Mouse (Mus musculus): ENCODE data around the gene Thrb. TPM values are rescaled to one million over a fixed set of nuclear protein-coding genes. Genes with fewer than 3 reads are reported as not detected.

Gene Thrb
- polyA plus RNA-seq, 1 experiment from 2014 or later: 0.12 TPM

DNA sequence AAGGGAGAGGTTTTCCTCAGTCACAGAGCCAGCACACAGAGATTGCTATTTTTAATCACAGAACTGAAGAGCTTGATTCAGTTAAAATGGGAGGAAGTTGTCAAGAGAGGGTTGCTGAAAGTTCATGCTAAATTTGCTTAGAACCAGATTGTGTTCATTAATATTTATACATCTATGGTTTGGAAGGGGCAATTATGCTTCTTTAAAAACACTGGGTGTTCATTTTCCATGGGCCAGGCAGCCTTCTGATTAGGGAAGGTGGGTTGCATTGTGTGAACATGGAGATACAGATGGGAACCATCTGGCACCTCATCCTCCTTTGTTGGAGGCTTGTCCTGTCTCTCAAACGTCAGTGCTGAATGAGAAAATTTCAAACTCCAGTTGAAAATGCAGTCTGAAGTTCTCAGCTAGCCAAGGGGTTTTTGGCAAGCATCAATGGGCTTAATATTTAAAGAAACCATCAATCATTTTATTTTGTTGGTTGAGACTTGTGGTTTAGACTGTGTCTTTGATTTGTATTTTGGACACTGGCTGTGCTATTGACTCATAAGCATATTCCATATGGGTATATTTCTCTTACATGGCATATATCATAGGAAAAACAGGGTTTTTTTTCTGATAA is 62.9 kb downstream of the Thrb start:
- DNase-seq (ENCODE audit: low spot score): no peak
- Histone ChIP-seq H3K27me3 (ENCODE audit: control insufficient read depth, insufficient read depth, low read length) (no peaks in the 10 kb centered on the region), H3K36me3 (ENCODE audit: control insufficient read depth, insufficient read depth, low read length) (no peaks in the 10 kb centered on the region), H3K4me3 (ENCODE audit: low read depth, low read length) (no peak overlapping the region), H3K9ac (ENCODE audit: low read length) (no peak overlapping the region), H3K9me3 (ENCODE audit: control insufficient read depth, low read length) (no peaks in the 10 kb centered on the region), H3K4me1 (ENCODE audit: control insufficient read depth, insufficient read depth, low read length) (no peaks in the 10 kb centered on the region), H3K27ac (replicated peaks; ENCODE audit: low read depth, low read length) (no peak overlapping the region), H3K4me2 (ENCODE audit: low read depth, severe bottlenecking) (no peak overlapping the region)
- ATAC-seq (ENCODE audit: insufficient number of reproducible peaks, low FRiP score, low TSS enrichment, low read depth): no peak
- WGBS: 39% methylated on average over 1 of the region's 1 CpGs

DNA sequence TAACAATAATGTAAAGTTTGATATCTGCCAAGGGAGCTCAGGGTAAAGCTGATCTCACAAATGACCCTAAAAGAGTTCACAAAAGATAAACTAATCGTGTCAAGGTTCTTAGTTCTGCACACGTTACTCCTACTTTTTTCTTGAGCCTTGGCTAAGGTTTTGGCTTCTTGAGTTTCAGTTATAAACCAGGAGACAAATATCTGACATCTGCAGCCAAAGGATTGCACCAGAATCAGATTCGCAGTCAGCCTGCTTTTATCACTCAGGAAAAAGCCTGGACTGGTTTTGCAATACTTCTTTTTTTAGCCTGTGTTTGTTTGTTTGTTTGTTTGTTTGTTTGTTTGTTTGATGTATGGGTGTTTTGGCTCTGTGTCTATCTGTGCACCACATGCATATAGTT is 64.5 kb downstream of the Thrb start:
- Histone ChIP-seq H3K4me3 (ENCODE audit: low read depth, low read length) (no peak overlapping the region), H3K9me3 (ENCODE audit: control insufficient read depth, low read length) (no peaks in the 10 kb centered on the region), H3K27me3 (ENCODE audit: control insufficient read depth, insufficient read depth, low read length) (no peaks in the 10 kb centered on the region), H3K4me2 (ENCODE audit: low read depth, severe bottlenecking) (no peak overlapping the region), H3K9ac (ENCODE audit: low read length) (no peak overlapping the region), H3K36me3 (ENCODE audit: control insufficient read depth, insufficient read depth, low read length) (no peaks in the 10 kb centered on the region), H3K4me1 (ENCODE audit: control insufficient read depth, insufficient read depth, low read length) (no peaks in the 10 kb centered on the region), H3K27ac (replicated peaks; ENCODE audit: low read depth, low read length) (no peak overlapping the region)
- DNase-seq (ENCODE audit: low spot score): no peak
- no peak for ATAC-seq (ENCODE audit: insufficient number of reproducible peaks, low FRiP score, low TSS enrichment, low read depth)
- 84% methylated on average over 3 of the region's 3 CpGs for WGBS

DNA sequence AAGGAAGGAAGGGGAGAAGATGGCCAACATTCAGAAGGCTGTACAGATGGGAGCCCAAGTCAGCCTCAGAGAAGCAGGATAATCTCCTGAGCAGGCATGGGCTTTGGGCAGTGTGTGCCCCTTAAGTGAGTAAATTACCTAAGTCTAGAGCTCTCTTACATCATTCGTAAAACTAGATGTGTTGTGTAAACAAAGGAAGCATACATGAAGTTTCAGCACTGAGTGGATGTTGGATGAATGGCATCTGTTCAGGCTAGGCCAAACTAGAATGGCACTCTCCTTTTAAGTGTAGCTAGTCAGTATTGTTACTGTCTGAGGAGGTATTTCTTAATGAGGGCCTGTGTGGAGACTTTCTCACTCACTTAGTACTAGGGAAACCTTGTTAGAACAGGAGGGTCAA is 66.8 kb downstream of the Thrb start:
- WGBS: 79% methylated on average over 1 of the region's 1 CpGs
- H3K4me3 ChIP-seq (ENCODE audit: low read depth, low read length): no peak overlapping the region
- DNase-seq (ENCODE audit: low spot score) (no peak), ATAC-seq (ENCODE audit: insufficient number of reproducible peaks, low FRiP score, low TSS enrichment, low read depth) (no peak)
- no peaks in the 10 kb centered on the region for H3K27me3 ChIP-seq (ENCODE audit: control insufficient read depth, insufficient read depth, low read length)
- no peak overlapping the region for H3K9ac ChIP-seq (ENCODE audit: low read length)
- H3K9me3 ChIP-seq (ENCODE audit: control insufficient read depth, low read length): no peaks in the 10 kb centered on the region
- H3K36me3 ChIP-seq (ENCODE audit: control insufficient read depth, insufficient read depth, low read length): no peaks in the 10 kb centered on the region
- no peaks in the 10 kb centered on the region for H3K4me1 ChIP-seq (ENCODE audit: control insufficient read depth, insufficient read depth, low read length)
- H3K27ac ChIP-seq (replicated peaks; ENCODE audit: low read depth, low read length): no peak overlapping the region
- no peak overlapping the region for H3K4me2 ChIP-seq (ENCODE audit: low read depth, severe bottlenecking)

DNA sequence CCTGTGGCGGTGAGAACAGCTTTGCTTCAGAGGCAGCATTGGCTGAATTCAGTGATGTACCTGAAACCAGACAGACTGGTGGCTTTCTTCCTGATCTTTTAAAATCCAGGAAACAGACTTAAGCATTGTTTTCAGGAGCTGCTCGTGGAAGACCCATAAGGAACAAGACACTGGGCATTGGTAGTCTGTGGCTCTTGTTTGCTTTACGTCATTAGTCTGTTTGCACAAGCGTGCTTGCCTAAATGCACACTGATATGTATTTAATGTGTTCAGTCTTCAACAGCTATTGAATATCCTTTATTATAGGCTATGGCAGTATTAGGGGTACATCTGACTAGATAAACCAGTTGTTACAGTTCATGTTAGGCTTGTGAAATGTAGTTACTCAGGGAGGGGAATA is 67.8 kb downstream of the Thrb start:
- no peak overlapping the region for H3K4me2 ChIP-seq (ENCODE audit: low read depth, severe bottlenecking)
- 87% methylated on average over 4 of the region's 4 CpGs for WGBS
- H3K4me1 ChIP-seq (ENCODE audit: control insufficient read depth, insufficient read depth, low read length): no peaks in the 10 kb centered on the region
- no peaks in the 10 kb centered on the region for H3K9me3 ChIP-seq (ENCODE audit: control insufficient read depth, low read length)
- no peak for ATAC-seq (ENCODE audit: insufficient number of reproducible peaks, low FRiP score, low TSS enrichment, low read depth)
- H3K36me3 ChIP-seq (ENCODE audit: control insufficient read depth, insufficient read depth, low read length): no peaks in the 10 kb centered on the region
- DNase-seq (ENCODE audit: low spot score): no peak
- H3K9ac ChIP-seq (ENCODE audit: low read length): no peak overlapping the region
- H3K27me3 ChIP-seq (ENCODE audit: control insufficient read depth, insufficient read depth, low read length): no peaks in the 10 kb centered on the region
- no peak overlapping the region for H3K27ac ChIP-seq (replicated peaks; ENCODE audit: low read depth, low read length)
- no peak overlapping the region for H3K4me3 ChIP-seq (ENCODE audit: low read depth, low read length)

DNA sequence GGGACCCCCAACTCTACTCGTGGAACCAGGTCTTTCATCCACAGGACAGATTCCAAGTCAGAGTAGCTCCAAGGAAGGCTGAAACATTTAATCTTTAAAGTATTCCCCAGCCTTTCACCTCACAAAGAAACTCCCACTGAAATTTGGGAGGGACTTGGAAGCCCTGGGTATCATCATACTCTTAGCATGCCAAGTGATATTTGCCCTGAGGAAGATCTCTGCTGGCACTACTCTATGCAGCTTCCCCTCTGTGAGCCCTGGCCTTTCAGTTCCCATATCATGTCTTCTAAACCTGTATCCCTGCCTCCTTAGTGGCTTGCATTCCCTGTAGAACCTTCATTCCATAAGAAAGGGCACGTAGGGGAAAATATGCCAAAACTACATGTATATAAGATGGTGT is 68.8 kb downstream of the Thrb start:
- WGBS: 91% methylated on average over 2 of the region's 2 CpGs
- ATAC-seq (ENCODE audit: insufficient number of reproducible peaks, low FRiP score, low TSS enrichment, low read depth): no peak
- no peaks in the 10 kb centered on the region for H3K36me3 ChIP-seq (ENCODE audit: control insufficient read depth, insufficient read depth, low read length)
- no peak overlapping the region for H3K4me3 ChIP-seq (ENCODE audit: low read depth, low read length)
- H3K4me1 ChIP-seq (ENCODE audit: control insufficient read depth, insufficient read depth, low read length): no peaks in the 10 kb centered on the region
- no peak overlapping the region for H3K9ac ChIP-seq (ENCODE audit: low read length)
- DNase-seq (ENCODE audit: low spot score): no peak
- H3K9me3 ChIP-seq (ENCODE audit: control insufficient read depth, low read length): no peaks in the 10 kb centered on the region
- no peak overlapping the region for H3K27ac ChIP-seq (replicated peaks; ENCODE audit: low read depth, low read length)
- H3K4me2 ChIP-seq (ENCODE audit: low read depth, severe bottlenecking): no peak overlapping the region
- H3K27me3 ChIP-seq (ENCODE audit: control insufficient read depth, insufficient read depth, low read length): no peaks in the 10 kb centered on the region

DNA sequence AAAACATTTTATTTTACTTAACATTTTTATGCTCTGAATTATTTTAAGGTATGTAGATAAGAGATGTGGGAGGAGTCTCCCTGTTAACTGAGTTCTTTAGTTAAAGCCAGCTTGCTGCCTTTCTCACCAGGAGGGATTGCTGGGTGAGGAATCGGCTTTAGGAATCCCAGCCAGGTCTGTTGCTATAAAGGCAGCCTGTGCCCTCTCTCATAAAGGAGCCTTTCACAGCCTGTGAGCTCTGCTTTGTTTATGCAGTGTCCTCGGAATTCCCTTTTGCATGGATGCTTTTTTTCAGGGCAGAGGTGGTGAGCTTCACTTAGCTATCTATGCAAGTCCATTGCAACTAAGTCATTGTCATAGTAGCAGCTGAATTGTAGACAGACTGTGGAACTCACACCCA is 71.0 kb downstream of the Thrb start:
- Histone ChIP-seq H3K4me2 (ENCODE audit: low read depth, severe bottlenecking) (no peak overlapping the region), H3K36me3 (ENCODE audit: control insufficient read depth, insufficient read depth, low read length) (no peaks in the 10 kb centered on the region), H3K27ac (replicated peaks; ENCODE audit: low read depth, low read length) (no peak overlapping the region), H3K4me3 (ENCODE audit: low read depth, low read length) (no peak overlapping the region), H3K9me3 (ENCODE audit: control insufficient read depth, low read length) (no peaks in the 10 kb centered on the region), H3K9ac (ENCODE audit: low read length) (no peak overlapping the region), H3K27me3 (ENCODE audit: control insufficient read depth, insufficient read depth, low read length) (no peaks in the 10 kb centered on the region), H3K4me1 (ENCODE audit: control insufficient read depth, insufficient read depth, low read length) (no peaks in the 10 kb centered on the region)
- DNase-seq (ENCODE audit: low spot score): no peak
- 12% methylated on average over 2 of the region's 2 CpGs for WGBS
- ATAC-seq (ENCODE audit: insufficient number of reproducible peaks, low FRiP score, low TSS enrichment, low read depth): no peak

DNA sequence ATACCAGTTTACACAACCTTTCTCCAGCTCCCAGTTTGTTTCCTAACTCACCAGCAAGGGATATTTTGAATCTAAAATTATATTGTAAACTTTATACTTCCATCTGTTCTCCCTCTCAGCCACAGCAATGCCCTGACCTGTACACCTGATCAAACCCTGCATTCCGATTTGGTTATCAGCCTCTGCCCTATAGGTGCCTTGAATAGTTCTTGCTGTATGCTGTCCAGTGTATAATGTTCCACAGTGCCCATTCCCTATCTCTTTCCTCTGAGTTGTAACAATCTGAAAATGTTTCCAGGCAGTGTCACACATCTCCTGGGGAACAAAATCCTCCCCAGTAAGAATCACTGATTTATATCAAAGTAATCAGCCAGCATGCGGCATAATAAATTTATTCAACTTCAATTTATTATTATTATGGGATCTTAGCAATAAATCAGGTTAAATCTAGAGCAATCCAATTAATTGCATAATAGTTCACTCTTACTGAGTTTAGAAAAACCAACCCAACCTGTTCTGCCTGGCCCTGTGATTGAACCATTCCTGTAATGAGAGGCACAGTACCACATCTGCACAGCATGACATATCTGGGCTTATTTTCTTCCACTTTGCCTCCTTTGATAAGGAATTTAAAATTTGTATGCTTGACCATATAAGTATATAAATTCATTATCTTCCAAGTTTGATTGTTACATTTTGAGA is 73.2 kb downstream of the Thrb start:
- DNase-seq (ENCODE audit: low spot score) (no peak), ATAC-seq (ENCODE audit: insufficient number of reproducible peaks, low FRiP score, low TSS enrichment, low read depth) (no peak)
- Histone ChIP-seq H3K9me3 (ENCODE audit: control insufficient read depth, low read length) (no peaks in the 10 kb centered on the region), H3K9ac (ENCODE audit: low read length) (no peak overlapping the region), H3K27me3 (ENCODE audit: control insufficient read depth, insufficient read depth, low read length) (no peaks in the 10 kb centered on the region), H3K4me1 (ENCODE audit: control insufficient read depth, insufficient read depth, low read length) (no peaks in the 10 kb centered on the region), H3K27ac (replicated peaks; ENCODE audit: low read depth, low read length) (no peak overlapping the region), H3K4me2 (ENCODE audit: low read depth, severe bottlenecking) (no peak overlapping the region), H3K36me3 (ENCODE audit: control insufficient read depth, insufficient read depth, low read length) (no peaks in the 10 kb centered on the region), H3K4me3 (ENCODE audit: low read depth, low read length) (no peak overlapping the region)
- WGBS: 86% methylated on average over 2 of the region's 2 CpGs

DNA sequence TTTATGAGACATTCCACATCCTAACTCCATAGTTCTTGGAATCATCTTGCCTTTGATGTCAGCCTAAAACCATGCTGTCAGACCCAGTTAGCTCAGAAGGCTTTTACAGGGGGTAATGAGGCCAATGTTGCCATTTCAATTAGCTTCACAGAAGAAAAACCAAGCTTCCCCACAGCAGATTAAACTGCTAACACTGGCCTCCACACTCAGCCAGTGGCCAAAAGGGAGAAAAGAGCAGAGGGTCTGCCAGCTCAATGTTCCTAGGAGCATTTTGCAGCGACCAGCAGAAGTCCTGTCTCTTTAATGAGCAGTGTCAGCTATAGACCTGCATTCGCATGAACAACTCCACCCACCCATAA is 73.7 kb downstream of the Thrb start:
- DNase-seq (ENCODE audit: low spot score): no peak
- Histone ChIP-seq H3K4me3 (ENCODE audit: low read depth, low read length) (no peak overlapping the region), H3K9ac (ENCODE audit: low read length) (no peak overlapping the region), H3K27ac (replicated peaks; ENCODE audit: low read depth, low read length) (no peak overlapping the region), H3K27me3 (ENCODE audit: control insufficient read depth, insufficient read depth, low read length) (no peaks in the 10 kb centered on the region), H3K9me3 (ENCODE audit: control insufficient read depth, low read length) (no peaks in the 10 kb centered on the region), H3K4me1 (ENCODE audit: control insufficient read depth, insufficient read depth, low read length) (no peaks in the 10 kb centered on the region), H3K4me2 (ENCODE audit: low read depth, severe bottlenecking) (no peak overlapping the region), H3K36me3 (ENCODE audit: control insufficient read depth, insufficient read depth, low read length) (no peaks in the 10 kb centered on the region)
- no peak for ATAC-seq (ENCODE audit: insufficient number of reproducible peaks, low FRiP score, low TSS enrichment, low read depth)
- 44% methylated on average over 2 of the region's 2 CpGs for WGBS

DNA sequence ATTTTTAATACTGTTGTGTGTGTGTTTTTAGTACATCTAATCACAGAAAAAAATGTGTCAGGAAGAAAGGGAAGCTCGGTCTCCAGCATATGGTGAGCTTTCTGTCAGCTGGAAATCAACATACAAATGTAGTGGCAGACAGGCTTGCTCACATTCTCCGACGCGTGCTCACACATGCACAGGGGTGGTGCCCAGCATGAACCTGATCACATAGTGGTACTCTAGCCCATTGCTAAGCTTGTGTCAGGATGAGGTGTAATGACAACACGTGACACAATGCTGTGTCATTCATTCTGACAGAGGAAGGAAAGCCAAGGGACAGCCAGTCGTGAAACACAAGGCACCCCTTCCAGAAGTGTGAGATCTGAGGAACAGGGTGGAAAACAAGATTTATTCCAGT is 75.4 kb downstream of the Thrb start:
- H3K4me1 ChIP-seq (ENCODE audit: control insufficient read depth, insufficient read depth, low read length): no peaks in the 10 kb centered on the region

More for the DNA sequence above, 75.4 kb downstream of the Thrb start:
- Histone ChIP-seq H3K27me3 (ENCODE audit: control insufficient read depth, insufficient read depth, low read length) (no peaks in the 10 kb centered on the region), H3K4me2 (ENCODE audit: low read depth, severe bottlenecking) (no peak overlapping the region), H3K9ac (ENCODE audit: low read length) (no peak overlapping the region), H3K27ac (replicated peaks; ENCODE audit: low read depth, low read length) (no peak overlapping the region), H3K36me3 (ENCODE audit: control insufficient read depth, insufficient read depth, low read length) (no peaks in the 10 kb centered on the region), H3K4me3 (ENCODE audit: low read depth, low read length) (no peak overlapping the region), H3K9me3 (ENCODE audit: control insufficient read depth, low read length) (no peaks in the 10 kb centered on the region)
- DNase-seq (ENCODE audit: low spot score) (no peak), ATAC-seq (ENCODE audit: insufficient number of reproducible peaks, low FRiP score, low TSS enrichment, low read depth) (no peak)
- 76% methylated on average over 6 of the region's 6 CpGs for WGBS
